Mouse (Mus musculus) thymus, postnatal 0 days (tissue): ENCODE data around the gene Vmn1r9. TPM values are rescaled to one million over a fixed set of nuclear protein-coding genes. Genes with fewer than 3 reads are reported as not detected.
"Not testable (repeated sequence)": the region's sequence is repeated elsewhere in the genome, so short reads cannot be mapped to it uniquely, and the experiment has no call there.

Source experiments
- DNase-seq: peaks from one replicate; pipeline ENCODE4 v3.0.0-alpha.2; 2015; ENCODE audit warnings: low spot score
- polyA plus RNA-seq: library from polyadenylated mRNA; unstranded; fragments of >200 nt; fragmentation: Nextera tagmentation; extraction: Ambion mirVana; gene quantifications from 2 replicates; pipeline ENCODE4 v1.2.1, GENCODE M21; 2015

Vmn1r9 gene
- polyA plus RNA-seq: not detected in 2 replicates

DNA sequence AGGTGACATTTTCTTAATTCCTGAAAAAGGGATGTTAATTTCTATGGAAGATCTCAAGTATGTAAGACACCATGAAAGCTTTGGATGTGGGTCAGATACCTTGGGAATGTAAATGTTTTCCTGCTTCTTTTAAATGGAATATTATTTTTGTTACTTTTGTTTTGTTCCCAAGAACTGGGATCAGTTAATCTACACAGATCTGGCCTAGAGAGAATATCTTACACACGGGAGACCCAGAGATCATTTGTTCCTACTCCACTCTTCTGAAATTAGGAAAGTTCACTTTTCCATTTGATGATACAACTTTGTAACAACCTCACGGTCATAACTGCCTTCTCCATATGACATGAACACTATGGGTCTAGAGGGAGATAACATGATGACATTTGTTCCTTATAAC, at the start of gene Vmn1r9:
Gene Vmn1r9 (plus strand): TSS at position 301 of the 400 bp plus-strand sequence.
- DNase-seq: no peak

DNA sequence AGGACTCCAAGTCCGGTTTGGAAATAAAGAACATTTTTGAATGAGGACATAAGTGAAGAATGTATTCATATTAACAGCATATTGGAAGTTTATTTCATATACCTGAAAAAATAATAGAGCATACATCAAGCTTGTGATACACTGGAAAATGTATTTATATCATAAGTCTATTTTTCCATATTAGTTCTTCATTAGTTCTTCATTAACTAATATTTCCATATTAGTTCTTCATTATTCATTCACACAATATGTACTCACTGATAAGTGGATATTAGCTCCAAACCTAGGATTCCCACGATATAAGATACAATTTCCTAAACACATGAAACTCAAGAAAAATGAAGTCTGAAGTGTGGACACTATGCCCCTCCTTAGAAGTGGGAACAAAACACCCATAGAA, 41.4 kb upstream of the Vmn1r9 start, which contains the start of gene Vmn1r7:
Gene Vmn1r7 (minus strand): TSS at position 101 of the 400 bp plus-strand sequence.
- not testable (repeated sequence) for DNase-seq

DNA sequence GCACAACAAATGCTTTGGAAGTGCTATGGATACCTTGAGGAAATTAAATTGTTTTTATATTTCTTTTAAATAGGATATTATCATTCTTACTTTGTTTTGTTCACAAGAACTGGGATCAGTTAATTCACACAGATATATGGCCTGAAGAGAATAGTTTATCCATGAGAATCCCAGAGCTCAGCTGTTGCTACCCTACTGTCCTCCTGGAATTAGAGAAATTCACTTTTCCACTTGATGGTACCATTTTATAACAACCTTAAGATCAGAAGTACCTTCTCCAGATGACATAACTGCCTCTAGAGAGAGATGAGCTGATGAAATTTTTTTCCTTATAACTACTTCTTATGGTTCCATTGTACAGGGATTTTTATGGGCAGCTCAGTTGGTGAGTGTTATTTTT, 34.6 kb upstream of the Vmn1r9 start, which contains the start of gene Vmn1r8:
Gene Vmn1r8 (plus strand): TSS at position 301 of the 400 bp plus-strand sequence.
- no peak for DNase-seq

DNA sequence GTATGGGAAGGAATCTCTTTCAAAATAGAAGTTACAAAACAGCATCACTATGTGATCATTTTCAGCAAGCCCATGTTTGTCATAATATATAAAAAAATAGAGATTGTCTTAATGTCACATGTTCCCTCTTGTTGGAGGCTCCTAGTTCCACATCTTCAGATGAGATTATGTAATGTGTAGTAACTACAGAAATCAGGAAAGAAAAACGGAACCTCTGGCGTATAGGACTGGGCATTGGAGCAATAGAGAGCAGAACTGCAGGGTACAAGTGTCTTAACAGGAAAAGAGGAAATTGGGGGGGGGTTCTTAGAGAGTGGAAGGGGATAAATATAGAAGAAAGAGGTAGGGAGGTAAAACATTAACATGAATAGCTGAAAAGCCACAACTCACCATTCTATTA, 31.9 kb upstream of the Vmn1r9 start:
- no peak for DNase-seq

DNA sequence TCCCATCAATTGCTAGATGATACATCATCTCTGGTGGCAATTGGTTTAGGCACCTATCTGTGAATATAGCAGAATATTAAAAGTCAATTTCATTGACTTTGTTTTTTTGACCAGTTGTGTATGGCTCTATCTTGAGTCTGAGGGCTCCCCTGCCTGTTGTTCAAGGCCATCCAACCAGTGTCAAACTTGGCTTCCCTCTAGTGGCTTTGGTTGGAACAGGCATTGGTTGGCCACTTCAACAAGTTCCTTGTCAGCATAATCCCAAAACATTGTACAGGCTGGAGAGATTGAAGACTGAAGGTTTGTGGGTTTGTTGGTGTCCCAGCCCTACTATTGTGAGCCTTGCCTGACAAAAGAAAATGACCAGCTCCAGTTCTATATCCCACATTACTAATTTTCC, 2.9 kb upstream of the Vmn1r9 start:
- no peak for DNase-seq

DNA sequence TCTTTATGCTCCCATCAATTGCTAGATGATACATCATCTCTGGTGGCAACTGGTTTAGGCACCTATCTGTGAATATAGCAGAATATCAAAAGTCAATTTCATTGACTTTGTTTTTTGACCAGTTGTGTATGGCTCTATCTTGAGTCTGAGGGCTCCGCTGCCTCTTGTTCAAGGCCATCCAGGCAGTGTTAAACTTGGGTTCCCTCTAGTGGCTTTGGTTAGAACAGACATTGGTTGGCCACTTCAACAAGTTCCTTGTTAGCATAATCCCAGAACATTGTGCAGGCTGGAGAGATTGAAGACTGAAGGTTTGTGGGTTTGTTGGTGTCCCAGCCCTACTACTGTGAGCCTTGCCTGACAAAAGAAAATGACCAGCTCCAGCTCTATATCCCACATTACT, 39.8 kb downstream of the Vmn1r9 start:
- DNase-seq: peak; percentile 4

DNA sequence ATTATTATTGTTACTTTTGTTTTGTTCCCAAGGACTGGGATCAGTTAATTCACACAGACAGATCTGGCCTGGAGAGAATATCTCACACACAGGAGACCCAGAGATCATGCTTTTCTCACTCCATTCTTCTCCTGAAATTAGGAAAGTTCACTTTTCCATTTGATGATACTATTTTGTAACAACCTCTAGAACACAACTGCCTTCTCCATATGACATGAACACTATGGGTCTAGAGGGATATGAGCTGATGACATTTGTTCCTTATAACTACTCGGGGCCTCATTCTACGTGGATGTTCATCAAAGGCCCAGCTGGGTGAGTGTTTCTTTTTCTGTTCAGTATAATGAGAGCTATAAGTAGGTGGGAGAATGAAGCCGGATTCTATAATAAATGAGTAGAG, 42.6 kb downstream of the Vmn1r9 start, which contains the start of gene Vmn1r10:
Gene Vmn1r10 (plus strand): TSS at position 301 of the 400 bp plus-strand sequence.
- DNase-seq: no peak

Other genes starting within 250 kb of the Vmn1r9 start
- gene Fkbp9, start 234.7 kb upstream of the Vmn1r9 start, polyA plus RNA-seq: 27.6 and 29.0 TPM in 2 replicates
- gene Nt5c3, start 142.9 kb upstream of the Vmn1r9 start, polyA plus RNA-seq: 70.1 and 73.9 TPM in 2 replicates
- 0.27 and 0.51 TPM in 2 replicates for gene Vmn1r4, start 142.8 kb upstream of the Vmn1r9 start, polyA plus RNA-seq
- not detected in 2 replicates for gene Vmn1r5, start 96.5 kb upstream of the Vmn1r9 start, polyA plus RNA-seq
- gene Vmn1r6, start 69.5 kb upstream of the Vmn1r9 start, polyA plus RNA-seq: not detected in 2 replicates
- gene Vmn1r7, start 41.5 kb upstream of the Vmn1r9 start, polyA plus RNA-seq: not detected in 2 replicates
- gene Vmn1r8, start 34.5 kb upstream of the Vmn1r9 start, polyA plus RNA-seq: not detected in 2 replicates
- gene Vmn1r10, start 42.7 kb downstream of the Vmn1r9 start, polyA plus RNA-seq: not detected in 2 replicates
- gene Vmn1r11, start 66.7 kb downstream of the Vmn1r9 start, polyA plus RNA-seq: not detected in 2 replicates
- not detected in 2 replicates for gene Vmn1r12, start 90.1 kb downstream of the Vmn1r9 start, polyA plus RNA-seq
- gene Vmn1r13, start 136.5 kb downstream of the Vmn1r9 start, polyA plus RNA-seq: not detected in 2 replicates
- not detected in 2 replicates for gene Vmn1r14, start 164.9 kb downstream of the Vmn1r9 start, polyA plus RNA-seq
- not detected in 2 replicates for gene Vmn1r15, start 191.2 kb downstream of the Vmn1r9 start, polyA plus RNA-seq